Mouse (Mus musculus): ENCODE results near the gene Prkce.

DNA sequence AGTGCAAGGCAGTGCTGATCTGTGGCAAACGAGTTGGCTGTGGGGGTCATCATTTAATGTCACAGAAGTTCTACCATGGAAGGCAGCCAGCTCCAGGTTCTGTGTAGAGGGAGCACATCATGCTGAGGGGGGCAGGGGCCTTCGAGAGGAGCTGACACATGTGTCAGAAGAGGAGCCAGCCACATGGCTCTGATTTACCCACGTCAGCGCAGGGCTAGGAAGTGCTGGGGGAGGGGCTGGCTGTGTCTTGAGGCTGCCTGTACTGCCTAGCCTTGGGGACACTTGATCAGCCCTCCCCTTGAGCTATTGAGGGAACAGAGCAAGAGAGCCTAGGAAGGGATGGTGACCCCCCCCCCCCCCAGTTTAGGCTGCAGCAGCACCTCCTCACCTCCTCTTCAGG, 103.7 kb downstream of the Prkce start:
- no peak for TF ChIP-seq CTCF (IDR thresholded peaks at IDR 0.05; ENCODE audit: control insufficient read depth, insufficient read depth, low read length)
- no peak for TF ChIP-seq POLR2A (IDR thresholded peaks at IDR 0.05; ENCODE audit: borderline replicate concordance, control insufficient read depth, low read depth, low read length)

Data from bone marrow, adult 2 months (tissue).